Mouse (Mus musculus) limb, embryonic 14.5 days (tissue): Measurements from ENCODE around the gene Aim2. TPM values are rescaled to one million over a fixed set of nuclear protein-coding genes. Genes with fewer than 3 reads are reported as not detected.

Experiments used
- ATAC-seq: fragments of 200-750 bp; cut with Nextera tagmentation; 2 replicates; pipeline ENCODE4 v1.8.0; 2017; ENCODE audit warnings: low read depth, moderate number of reproducible peaks, moderate TSS enrichment; ENCODE audit not compliant: low FRiP score
- DNase-seq: peaks from one replicate; pipeline ENCODE4 v3.0.0-alpha.2; 2015; ENCODE audit warnings: low spot score
- H3K27ac ChIP-seq: fragments of 300-500 bp; sonication (generic); replicated peaks from 2 replicates; pipeline ENCODE4 v1.5.1; 2014; ENCODE audit warnings: low read depth, mild to moderate bottlenecking, low read length, moderate library complexity, mixed read lengths
- H3K27me3 ChIP-seq: fragments of 300-500 bp; sonication (generic); 2 replicates; pipeline ENCODE4 v1.6.1; 2014; ENCODE audit warnings: low read length, mixed read lengths; ENCODE audit not compliant: control insufficient read depth, insufficient read depth
- H3K36me3 ChIP-seq: fragments of 300-500 bp; sonication (generic); 2 replicates; pipeline ENCODE4 v1.6.1; 2014; ENCODE audit warnings: mild to moderate bottlenecking, low read length, moderate library complexity, mixed read lengths; ENCODE audit not compliant: control insufficient read depth, insufficient read depth
- H3K4me1 ChIP-seq: fragments of 300-500 bp; sonication (generic); 2 replicates; pipeline ENCODE4 v1.6.1; 2014; ENCODE audit warnings: antibody characterized with exemption, low read length, mixed read lengths; ENCODE audit not compliant: control insufficient read depth, insufficient read depth
- H3K4me2 ChIP-seq: fragments of 300-500 bp; sonication (generic); replicated peaks from 2 replicates; pipeline ENCODE4 v1.6.1; 2014; ENCODE audit warnings: low read depth, mild to moderate bottlenecking, low read length, moderate library complexity; ENCODE audit not compliant: severe bottlenecking
- H3K4me3 ChIP-seq: fragments of 300-500 bp; sonication (generic); replicated peaks from 2 replicates; pipeline ENCODE4 v1.5.1; 2014; ENCODE audit warnings: low read length
- H3K9ac ChIP-seq: fragments of 300-500 bp; sonication (generic); 2 replicates; pipeline ENCODE4 v1.6.1; 2014; ENCODE audit warnings: mild to moderate bottlenecking, low read depth, low read length, moderate library complexity; ENCODE audit not compliant: severe bottlenecking
- H3K9me3 ChIP-seq: fragments of 300-500 bp; sonication (generic); 2 replicates; pipeline ENCODE4 v1.6.1; 2016; ENCODE audit warnings: low read length; ENCODE audit not compliant: control insufficient read depth
- POLR2A ChIP-seq: fragments of 200-500 bp; IDR thresholded peaks from 2 replicates; pipeline ENCODE4 v1.8.0; 2012; ENCODE audit warnings: inconsistent platforms, mild to moderate bottlenecking, moderate library complexity, borderline replicate concordance; ENCODE audit not compliant: insufficient read depth, insufficient read length; ENCODE audit errors: extremely low read depth
- WGBS: fragments of 180-500 bp; shearing (Covaris S2); extraction: QIAGEN DNeasy Blood & Tissue Kit; methylation state at CpG from one replicate; pipeline ENCODE4 v1.1.7; 2014; 5-methylcytosine and 5-hydroxymethylcytosine counted together
- polyA plus RNA-seq, 2 experiments: library from polyadenylated mRNA; depleted of rRNA in 1 of 2; stranded (reverse) in 1 of 2; unstranded in 1 of 2; fragments of >200 nt; fragmentation: Nextera tagmentation in 1 of 2; extraction: Ambion mirVana in 1 of 2; gene quantifications; 2 replicates each; pipeline versions ENCODE4 v1.2.1 to v1.2.3; 2012 to 2014

The Aim2 gene
- polyA plus RNA-seq, 2 experiments, result 0.80 to 1.1 TPM

- DNase-seq (no peak), ATAC-seq (no peak)
- no peaks in the 10 kb centered on the region for H3K9me3 ChIP-seq
- H3K27ac ChIP-seq, result no peak overlapping the region
- H3K27me3 ChIP-seq, result no peaks in the 10 kb centered on the region
- H3K36me3 ChIP-seq, result no peaks in the 10 kb centered on the region
- 10% methylated on average over 1 of the region's 1 CpGs for WGBS
- no peaks in the 10 kb centered on the region for H3K4me1 ChIP-seq
- no peak overlapping the region for H3K4me3 ChIP-seq
- no peak overlapping the region for H3K9ac ChIP-seq
- H3K4me2 ChIP-seq, result no peak overlapping the region
- no peak for TF ChIP-seq POLR2A
These were observed 2.2 kb upstream of the Aim2 start for GRCm38 (mm10) chr1:173348527-173348926.

- Histone ChIP-seq H3K9me3 (no peaks in the 10 kb centered on the region), H3K4me3 (no peak overlapping the region), H3K27me3 (no peaks in the 10 kb centered on the region), H3K4me1 (no peaks in the 10 kb centered on the region), H3K27ac (no peak overlapping the region), H3K36me3 (no peaks in the 10 kb centered on the region), H3K4me2 (no peak overlapping the region), H3K9ac (no peak overlapping the region)
- WGBS, result 73% methylated on average over 5 of the region's 5 CpGs
- ATAC-seq (no peak), DNase-seq (no peak)
- TF ChIP-seq POLR2A, result no peak
These were observed 1.5 kb upstream of the Aim2 start for GRCm38 (mm10) chr1:173349192-173349591.

GRCm38 (mm10) chr1:173349946-173350345 is 733 bp upstream of the Aim2 start:
- no peak for ATAC-seq

GRCm38 (mm10) chr1:173355107-173355846 is 4.6 kb downstream of the Aim2 start:
- H3K4me2 ChIP-seq, result no peak overlapping the region
- no peaks in the 10 kb centered on the region for H3K27me3 ChIP-seq
- ATAC-seq (no peak), DNase-seq (no peak)
- H3K9me3 ChIP-seq, result no peaks in the 10 kb centered on the region
- no peaks in the 10 kb centered on the region for H3K36me3 ChIP-seq
- H3K27ac ChIP-seq, result no peak overlapping the region
- H3K4me3 ChIP-seq, result no peak overlapping the region
- no peak overlapping the region for H3K9ac ChIP-seq
- no peaks in the 10 kb centered on the region for H3K4me1 ChIP-seq
- 79% methylated on average over 7 of the region's 7 CpGs for WGBS
- no peak for TF ChIP-seq POLR2A

More at GRCm38 (mm10) chr1:173349946-173350345, 733 bp upstream of the Aim2 start:
- no peaks in the 10 kb centered on the region for H3K36me3 ChIP-seq
- no peak overlapping the region for H3K9ac ChIP-seq
- no peaks in the 10 kb centered on the region for H3K4me1 ChIP-seq
- no peaks in the 10 kb centered on the region for H3K9me3 ChIP-seq
- no peaks in the 10 kb centered on the region for H3K27me3 ChIP-seq
- TF ChIP-seq POLR2A, result no peak
- 4% methylated on average over 6 of the region's 6 CpGs for WGBS
- H3K4me2 ChIP-seq, result peak overlapping the region; percentile 38
- peak; percentile 18 for DNase-seq
- no peak overlapping the region for H3K27ac ChIP-seq
- no peak overlapping the region for H3K4me3 ChIP-seq

GRCm38 (mm10) chr1:173356699-173357098 is 6.0 kb downstream of the Aim2 start:
- no peaks in the 10 kb centered on the region for H3K4me1 ChIP-seq
- H3K4me2 ChIP-seq, result no peak overlapping the region
- H3K27me3 ChIP-seq, result no peaks in the 10 kb centered on the region
- TF ChIP-seq POLR2A, result no peak
- H3K4me3 ChIP-seq, result no peak overlapping the region
- no peak overlapping the region for H3K9ac ChIP-seq
- DNase-seq (no peak), ATAC-seq (no peak)
- no peak overlapping the region for H3K27ac ChIP-seq
- H3K9me3 ChIP-seq, result no peaks in the 10 kb centered on the region
- no peaks in the 10 kb centered on the region for H3K36me3 ChIP-seq
- 92% methylated on average over 2 of the region's 2 CpGs for WGBS
